Mouse (Mus musculus) heart, adult 2 months (tissue): ENCODE data around the gene Tubd1. TPM values are rescaled to one million over a fixed set of nuclear protein-coding genes. Genes with fewer than 3 reads are reported as not detected.

ENCODE experiments used
- DNase-seq, 2 experiments: peaks; one replicate each; pipeline ENCODE4 v3.0.0; 2021
- H3K27ac ChIP-seq: fragments of 200-600 bp; 2 replicates; pipeline ENCODE4 v1.8.1; 2022
- H3K27me3 ChIP-seq: fragments of 200-500 bp; 2 replicates; pipeline ENCODE4 v1.6.1; 2012; ENCODE audit warnings: mild to moderate bottlenecking, low read length, inconsistent platforms, mixed read lengths; ENCODE audit not compliant: control insufficient read depth, insufficient read depth
- H3K36me3 ChIP-seq: fragments of 200-500 bp; 2 replicates; pipeline ENCODE4 v1.6.1; 2012; ENCODE audit warnings: low read length, inconsistent platforms; ENCODE audit not compliant: control insufficient read depth, insufficient read depth
- H3K4me1 ChIP-seq: fragments of 200-500 bp; 2 replicates; pipeline ENCODE4 v1.6.1; 2011; ENCODE audit warnings: low read length; ENCODE audit not compliant: control insufficient read depth, insufficient read depth
- H3K4me3 ChIP-seq: fragments of 200-600 bp; 2 replicates; pipeline ENCODE4 v1.8.1; 2022
- H3K79me2 ChIP-seq: fragments of 200-500 bp; replicated peaks from 2 replicates; pipeline ENCODE4 v1.6.1; 2012; ENCODE audit warnings: mild to moderate bottlenecking, inconsistent platforms, low read length, moderate library complexity, mixed read lengths; ENCODE audit not compliant: control insufficient read depth, insufficient read depth
- H3K9ac ChIP-seq: fragments of 200-500 bp; 2 replicates; pipeline ENCODE4 v1.6.1; 2012; ENCODE audit warnings: low read depth, mild to moderate bottlenecking, control low read depth, inconsistent platforms, low read length, mixed read lengths
- CTCF ChIP-seq: fragments of 200-600 bp; IDR thresholded peaks from 2 replicates; pipeline ENCODE4 v1.8.1; 2022; ENCODE audit warnings: antibody characterized with exemption, mild to moderate bottlenecking, moderate library complexity
- EP300 ChIP-seq: fragments of 200-500 bp; IDR thresholded peaks from 2 replicates; pipeline ENCODE4 v1.6.1; 2011; ENCODE audit warnings: low read depth, low read length, control low read depth; ENCODE audit not compliant: insufficient read depth
- POLR2A ChIP-seq: fragments of 200-500 bp; IDR thresholded peaks from 2 replicates; pipeline ENCODE4 v1.6.1; 2011; ENCODE audit warnings: mild to moderate bottlenecking, low read depth, low read length, control low read depth; ENCODE audit not compliant: insufficient read depth
- WGBS: fragments of 180-500 bp; shearing (Covaris S2); methylation state at CpG from one replicate; pipeline ENCODE4 v1.1.7; 2018; 5-methylcytosine and 5-hydroxymethylcytosine counted together
- intact Hi-C: fragments of 180-260 bp; cut with DNase I; formaldehyde crosslinking; loops from one replicate; pipeline ENCODE4 v1.15.1; 2025
- polyA plus RNA-seq: library from polyadenylated mRNA; depleted of rRNA; stranded (reverse); fragments of >200 nt; gene quantifications from 2 replicates; pipeline ENCODE4 v1.2.3, GENCODE M21; 2012
- total RNA-seq, 2 experiments: library from RNA; stranded (reverse); gene quantifications; 2 replicates each; pipeline ENCODE4 v1.2.3; 2021

Tubd1 gene
- total and polyA plus RNA-seq, 3 experiments = 4.7 to 6.2 (median 5.7) TPM

DNA sequence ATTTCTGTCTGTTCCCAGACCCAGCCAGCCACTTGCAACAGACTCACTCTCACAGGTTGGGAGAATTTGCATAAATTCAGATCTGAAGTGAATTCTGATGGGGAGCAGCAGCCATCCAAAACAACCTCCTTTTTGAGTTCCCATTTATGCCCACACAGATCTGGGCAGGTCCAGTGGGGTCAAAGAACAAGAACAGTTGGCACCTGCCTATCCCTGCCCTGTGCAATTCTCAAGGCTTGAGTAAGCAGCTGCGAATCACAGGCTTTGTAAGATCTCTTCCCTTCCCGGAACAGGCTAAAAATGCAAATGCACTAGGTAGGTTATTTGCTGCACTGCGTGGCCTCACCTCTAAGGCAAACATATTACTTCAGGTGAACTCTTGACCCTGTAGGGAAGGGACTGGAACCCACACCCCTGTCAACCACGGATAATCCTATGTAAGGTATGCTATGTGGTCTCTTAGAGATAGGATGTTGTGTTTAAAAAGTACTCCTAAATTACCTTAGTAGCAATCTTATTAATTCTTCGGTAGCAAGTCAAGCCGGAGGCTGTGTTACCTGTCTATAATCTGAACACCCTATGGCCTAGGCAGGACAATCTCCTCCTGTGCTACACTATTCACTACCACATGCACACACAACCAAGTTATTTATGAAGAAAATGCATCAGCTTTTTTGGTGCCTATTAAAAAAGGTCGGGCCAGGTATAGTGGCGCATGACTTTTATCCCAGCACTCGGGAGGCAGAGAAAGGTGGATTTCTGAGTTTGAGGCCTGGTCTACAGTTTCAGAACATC is 35.7 kb downstream of the Tubd1 start:
- peak overlapping the region; percentile 42; the same call in 1 of the 2 replicates for H3K4me3 ChIP-seq
- peaks cover 8% of the 10 kb centered on the region for H3K36me3 ChIP-seq
- no peaks in the 10 kb centered on the region for H3K27me3 ChIP-seq
- DNase-seq = no peak
- intact Hi-C loops = no loop called here
- no peaks in the 10 kb centered on the region for H3K79me2 ChIP-seq
- H3K4me1 ChIP-seq = peaks cover 33% of the 10 kb centered on the region
- H3K9ac ChIP-seq = no peak overlapping the region
- H3K27ac ChIP-seq = peak overlapping the region; percentile 97
- TF ChIP-seq POLR2A (no peak), CTCF (no peak), EP300 (no peak)
- 79% methylated on average over 9 of the region's 9 CpGs for WGBS

DNA sequence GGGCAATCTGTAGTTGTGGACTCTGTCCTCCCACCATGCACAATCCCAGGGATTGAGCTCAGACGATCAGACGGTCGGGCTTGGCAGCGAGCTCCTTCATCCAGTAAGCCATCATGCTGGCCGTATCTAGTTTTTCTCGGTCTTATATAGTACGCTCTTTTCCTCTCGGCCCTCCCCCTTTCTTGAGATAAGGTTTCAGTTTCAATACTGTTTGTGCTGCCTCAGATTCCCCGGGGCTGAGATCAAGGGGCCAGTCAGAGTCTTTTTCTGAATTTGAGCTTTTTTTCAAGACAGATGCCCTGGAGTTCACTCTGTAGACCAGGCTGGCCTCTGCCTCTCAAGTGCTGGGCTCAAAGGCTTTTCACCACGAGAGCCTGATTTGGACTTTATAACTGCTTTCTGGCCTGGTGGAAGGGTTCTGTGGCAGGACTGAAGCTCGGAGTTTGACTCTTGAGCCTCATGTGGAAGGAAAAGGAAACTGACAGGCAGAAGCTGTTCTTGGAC is 36.5 kb downstream of the Tubd1 start:
- TF ChIP-seq POLR2A = peak; percentile 88
- peak; percentile 14; the same call in 1 of the 2 replicates for TF ChIP-seq EP300
- TF ChIP-seq CTCF = peak; percentile 45
- H3K27me3 ChIP-seq = no peaks in the 10 kb centered on the region
- WGBS = 22% methylated on average over 11 of the region's 11 CpGs
- intact Hi-C loops = no loop called here
- peaks cover 8% of the 10 kb centered on the region for H3K36me3 ChIP-seq
- peak overlapping the region; percentile 71 for H3K9ac ChIP-seq
- peak overlapping the region; percentile 42 for H3K4me3 ChIP-seq
- H3K4me1 ChIP-seq = peaks cover 34% of the 10 kb centered on the region
- peak overlapping the region; percentile 97 for H3K27ac ChIP-seq
- no peaks in the 10 kb centered on the region for H3K79me2 ChIP-seq
- peak; percentile 73 for DNase-seq

DNA sequence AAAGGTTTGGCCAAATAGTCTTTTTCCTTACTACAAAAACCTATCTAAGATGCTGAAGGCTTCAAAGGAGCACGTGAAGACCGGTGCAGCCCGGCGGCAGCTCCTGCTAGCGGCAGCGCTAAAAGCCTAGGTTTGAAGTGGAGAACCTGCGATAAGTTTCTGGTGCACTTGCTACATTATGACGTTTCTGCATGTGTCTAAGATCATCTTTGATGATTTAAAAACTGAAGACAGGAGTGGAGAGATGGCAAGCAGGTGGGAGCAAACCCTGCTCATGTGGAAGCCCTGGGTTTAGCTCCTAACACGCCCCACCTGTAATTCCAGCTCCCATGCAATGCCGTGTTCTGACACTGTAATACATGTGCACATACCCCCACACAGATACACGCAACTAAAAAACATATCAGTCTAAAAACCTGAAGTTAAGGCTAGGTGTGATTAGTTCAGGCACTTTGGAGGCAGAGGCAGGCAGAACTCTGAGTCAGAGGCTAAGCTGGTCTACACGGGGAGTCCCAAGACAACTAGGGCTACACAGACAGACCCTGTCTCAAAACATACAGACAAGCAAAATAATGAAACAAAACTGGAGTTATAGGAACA is 37.3 kb downstream of the Tubd1 start:
- H3K79me2 ChIP-seq = no peaks in the 10 kb centered on the region
- intact Hi-C loops = no loop called here
- peaks cover 31% of the 10 kb centered on the region for H3K4me1 ChIP-seq
- TF ChIP-seq CTCF = no peak
- TF ChIP-seq EP300 = no peak
- no peak for TF ChIP-seq POLR2A
- H3K27ac ChIP-seq = peak overlapping the region; percentile 97
- H3K9ac ChIP-seq = no peak overlapping the region
- no peak for DNase-seq
- H3K27me3 ChIP-seq = no peaks in the 10 kb centered on the region
- peak overlapping the region; percentile 42; the same call in 1 of the 2 replicates for H3K4me3 ChIP-seq
- WGBS = 69% methylated on average over 12 of the region's 12 CpGs
- H3K36me3 ChIP-seq = peaks cover 8% of the 10 kb centered on the region

DNA sequence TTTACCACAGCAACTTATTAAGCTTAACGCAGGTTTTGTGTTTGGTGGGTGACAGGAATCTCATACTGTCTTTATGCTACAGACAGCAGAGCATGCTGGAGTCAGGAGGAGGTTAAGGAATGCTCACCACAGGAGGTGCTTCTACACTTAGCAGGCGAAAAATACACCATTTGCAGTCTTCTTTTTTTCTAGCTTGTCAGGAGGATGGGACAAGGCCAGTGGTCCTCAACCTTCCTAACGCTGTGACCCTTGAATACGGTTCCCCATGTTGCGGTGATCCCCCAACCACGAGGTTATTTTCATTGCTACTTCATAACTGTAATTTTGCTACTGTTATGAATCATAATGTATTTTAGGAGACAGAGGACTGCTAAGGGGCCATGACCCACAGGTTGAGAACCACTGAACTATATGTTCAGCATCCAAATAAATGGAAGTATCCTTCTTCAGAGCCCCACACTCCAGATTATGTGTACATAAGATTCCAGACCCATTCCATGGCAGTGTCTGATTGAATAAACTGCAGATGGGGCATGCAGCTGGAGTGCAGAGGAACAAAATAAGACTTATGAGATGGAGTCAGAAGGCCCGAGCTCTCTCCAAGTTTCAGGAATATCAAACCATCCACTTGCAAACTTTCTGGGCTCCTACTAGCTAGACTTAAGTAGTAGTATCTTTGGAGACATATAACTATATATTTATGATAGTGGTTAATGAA is 37.9 kb downstream of the Tubd1 start:
- Histone ChIP-seq H3K27me3 (no peaks in the 10 kb centered on the region), H3K79me2 (no peaks in the 10 kb centered on the region), H3K4me3 (no peak overlapping the region), H3K9ac (no peak overlapping the region), H3K27ac (peak overlapping the region; percentile 97; the same call in 1 of the 2 replicates), H3K4me1 (peaks cover 27% of the 10 kb centered on the region), H3K36me3 (peaks cover 8% of the 10 kb centered on the region)
- DNase-seq = no peak
- 85% methylated on average over 7 of the region's 7 CpGs for WGBS
- intact Hi-C loops = no loop called here
- TF ChIP-seq CTCF = no peak
- no peak for TF ChIP-seq POLR2A
- TF ChIP-seq EP300 = no peak

DNA sequence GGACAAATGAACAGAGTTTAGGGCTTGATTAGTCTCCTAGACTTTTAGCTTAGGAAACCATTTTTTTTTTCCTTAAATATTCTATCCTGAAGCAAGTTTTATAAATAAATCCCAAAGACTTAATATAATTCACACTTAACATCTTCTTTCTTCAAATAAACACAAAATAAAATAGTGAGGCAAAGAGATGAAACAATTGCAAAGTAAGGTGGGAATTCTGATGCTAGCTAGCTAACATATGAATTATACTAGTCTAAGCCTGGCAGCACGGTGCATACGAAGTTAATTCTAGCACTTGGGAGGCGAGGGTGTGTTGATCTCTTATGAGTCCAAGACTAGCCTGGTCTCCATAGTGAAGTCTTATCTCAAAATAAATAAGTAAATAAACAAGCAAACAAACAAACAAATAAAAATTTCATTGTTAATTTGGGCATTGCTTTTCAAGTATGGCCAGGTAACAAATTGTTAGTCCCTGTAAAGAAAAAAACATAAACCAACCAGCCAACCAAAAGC is 38.6 kb downstream of the Tubd1 start:
- WGBS = 84% methylated on average over 3 of the region's 3 CpGs
- Histone ChIP-seq H3K36me3 (peaks cover 8% of the 10 kb centered on the region), H3K27ac (no peak overlapping the region), H3K4me1 (peaks cover 24% of the 10 kb centered on the region), H3K27me3 (no peaks in the 10 kb centered on the region), H3K4me3 (no peak overlapping the region), H3K9ac (no peak overlapping the region), H3K79me2 (no peaks in the 10 kb centered on the region)
- no peak for DNase-seq
- intact Hi-C loops = no loop called here
- TF ChIP-seq EP300 = no peak
- TF ChIP-seq POLR2A = no peak
- TF ChIP-seq CTCF = no peak
